Mouse (Mus musculus) CH12.LX (cell line): Measurements from ENCODE around the gene Ece1. TPM values are rescaled to one million over a fixed set of nuclear protein-coding genes. Genes with fewer than 3 reads are reported as not detected.

Experiments
- DNase-seq: peaks from one replicate; pipeline ENCODE4 v3.0.0-alpha.2; 2013; ENCODE audit errors: extremely low read depth
- H3K27ac ChIP-seq: 2 replicates; pipeline ENCODE4 v1.5.1; 2012; ENCODE audit warnings: low read depth, mild to moderate bottlenecking, control low read depth, moderate library complexity; ENCODE audit not compliant: insufficient read depth
- H3K27me3 ChIP-seq: replicated peaks from 2 replicates; pipeline ENCODE3; 2012; ENCODE audit warnings: inconsistent platforms
- H3K36me3 ChIP-seq, 2 experiments: replicated peaks in 1 of 2; 2 replicates each; pipeline versions ENCODE3 to v1.6.1; 2012; ENCODE audit warnings: inconsistent platforms in 1 of 2, low read length in 1 of 2, mild to moderate bottlenecking in 1 of 2, mixed read lengths in 1 of 2, moderate library complexity in 1 of 2; ENCODE audit not compliant: control insufficient read depth in 1 of 2, insufficient read depth in 1 of 2
- H3K4me1 ChIP-seq, 2 experiments: 2 replicates each; pipeline ENCODE4 v1.6.1; 2012; ENCODE audit warnings: inconsistent platforms in 1 of 2, moderate library complexity in 1 of 2; ENCODE audit not compliant: insufficient read depth in 2 of 2, control insufficient read depth in 1 of 2
- H3K4me2 ChIP-seq: 2 replicates; pipeline ENCODE4 v1.6.1; 2012; ENCODE audit warnings: low read depth, mild to moderate bottlenecking, control low read depth; ENCODE audit not compliant: poor library complexity, insufficient read depth, severe bottlenecking
- H3K4me3 ChIP-seq, 3 experiments: fragments of 150-350 bp in 1 of 3; sonication (generic) in 1 of 3; replicated peaks in 1 of 3; 2 replicates each; pipeline versions ENCODE3 to v1.5.1; 2011 to 2012; ENCODE audit warnings: low read depth in 2 of 3, low read length in 2 of 3, mild to moderate bottlenecking in 2 of 3, moderate library complexity in 2 of 3, control low read depth in 1 of 3, improper control_type of control experiment in 1 of 3, inconsistent platforms in 1 of 3, mixed read lengths in 1 of 3; ENCODE audit not compliant: poor library complexity in 1 of 3
- H3K79me2 ChIP-seq: replicated peaks from 2 replicates; pipeline ENCODE4 v1.6.1; 2012; ENCODE audit warnings: mild to moderate bottlenecking, moderate library complexity; ENCODE audit not compliant: control insufficient read depth, poor library complexity, insufficient read depth, severe bottlenecking; ENCODE audit errors: extremely low read depth
- H3K9ac ChIP-seq: 2 replicates; pipeline ENCODE4 v1.6.1; 2012; ENCODE audit warnings: low read depth, mild to moderate bottlenecking, control low read depth, moderate library complexity; ENCODE audit not compliant: insufficient read depth
- H3K9me3 ChIP-seq: replicated peaks from 2 replicates; pipeline ENCODE3; 2012; ENCODE audit warnings: low read length, inconsistent platforms, mixed read lengths
- BHLHE40 ChIP-seq: IDR thresholded peaks from 2 replicates; pipeline ENCODE4 v1.6.1; 2011; ENCODE audit warnings: mild to moderate bottlenecking, low read depth, low read length, improper control_type of control experiment
- CHD1 ChIP-seq: IDR thresholded peaks from 2 replicates; pipeline ENCODE4 v1.6.1; 2012; ENCODE audit warnings: low read depth, low read length, improper control_type of control experiment, inconsistent platforms
- EP300 ChIP-seq: IDR thresholded peaks from 2 replicates; pipeline ENCODE4 v1.6.1; 2011; ENCODE audit warnings: low read length, improper control_type of control experiment
- ETS1 ChIP-seq: conservative IDR thresholded peaks from 2 replicates; pipeline ENCODE4 v1.6.1; 2012; ENCODE audit warnings: low read depth, mild to moderate bottlenecking, inconsistent platforms, low read length, improper control_type of control experiment, moderate library complexity
- HCFC1 ChIP-seq: IDR thresholded peaks from 2 replicates; pipeline ENCODE4 v1.6.1; 2012; ENCODE audit warnings: low read depth, mild to moderate bottlenecking, inconsistent platforms, low read length, improper control_type of control experiment
- IRF4 ChIP-seq: IDR thresholded peaks from 2 replicates; pipeline ENCODE4 v1.6.1; 2014; ENCODE audit warnings: low read depth, mild to moderate bottlenecking, inconsistent platforms, low read length, improper control_type of control experiment
- MAZ ChIP-seq: IDR thresholded peaks from 2 replicates; pipeline ENCODE4 v1.6.1; 2012; ENCODE audit warnings: low read depth, mild to moderate bottlenecking, inconsistent platforms, low read length, improper control_type of control experiment, moderate library complexity
- MXI1 ChIP-seq: IDR thresholded peaks from 2 replicates; pipeline ENCODE4 v1.6.1; 2011; ENCODE audit warnings: mild to moderate bottlenecking, low read depth, low read length, improper control_type of control experiment
- NRF1 ChIP-seq: IDR thresholded peaks from 2 replicates; pipeline ENCODE4 v1.6.1; 2014; ENCODE audit warnings: low read depth, mild to moderate bottlenecking, inconsistent platforms, low read length, improper control_type of control experiment, moderate library complexity
- POLR2A ChIP-seq: IDR thresholded peaks from 2 replicates; pipeline ENCODE4 v1.6.1; 2011; ENCODE audit warnings: low read depth, mild to moderate bottlenecking, improper control_type of control experiment, low read length
- POLR2AphosphoS2 ChIP-seq: IDR thresholded peaks from 2 replicates; pipeline ENCODE4 v1.6.1; 2011; ENCODE audit warnings: low read depth, low read length, improper control_type of control experiment
- RAD21 ChIP-seq: IDR thresholded peaks from 2 replicates; pipeline ENCODE4 v1.6.1; 2011; ENCODE audit warnings: low read depth, mild to moderate bottlenecking, low read length, improper control_type of control experiment, moderate library complexity
- RCOR1 ChIP-seq: conservative IDR thresholded peaks from 2 replicates; pipeline ENCODE4 v1.6.1; 2012; ENCODE audit warnings: low read depth, mild to moderate bottlenecking, inconsistent platforms, low read length, improper control_type of control experiment
- SIN3A ChIP-seq: IDR thresholded peaks from 2 replicates; pipeline ENCODE4 v1.6.1; 2012; ENCODE audit warnings: low read length, improper control_type of control experiment, inconsistent platforms
- TBP ChIP-seq: conservative IDR thresholded peaks from 2 replicates; pipeline ENCODE4 v1.6.1; 2011; ENCODE audit warnings: low read depth, low read length, improper control_type of control experiment
- TCF12 ChIP-seq: IDR thresholded peaks from 2 replicates; pipeline ENCODE4 v1.6.1; 2014; ENCODE audit warnings: low read depth, mild to moderate bottlenecking, inconsistent platforms, low read length, improper control_type of control experiment
- ZC3H11A ChIP-seq: IDR thresholded peaks from 2 replicates; pipeline ENCODE4 v1.6.1; 2012; ENCODE audit warnings: low read depth, mild to moderate bottlenecking, inconsistent platforms, low read length, improper control_type of control experiment
- ZKSCAN1 ChIP-seq: IDR thresholded peaks from 2 replicates; pipeline ENCODE4 v1.6.1; 2012; ENCODE audit warnings: low read depth, inconsistent platforms, low read length, improper control_type of control experiment, borderline replicate concordance
- ZNF384 ChIP-seq: IDR thresholded peaks from 2 replicates; pipeline ENCODE4 v1.6.1; 2012; ENCODE audit warnings: low read depth, low read length, improper control_type of control experiment, inconsistent platforms
- dilution Hi-C: fragments of 300-500 bp; cut with MboI; formaldehyde crosslinking; loops from 2 replicates; pipeline ENCODE4 v1.14.3; 2020; ENCODE audit warnings: low sequenced_read_pairs; ENCODE audit not compliant: extremely low pct_unique_long_range_greater_than_20kb, extremely low pct_ligation_motif_present
- in situ Hi-C: fragments of 300-500 bp; cut with MboI; formaldehyde crosslinking; loops from 3 replicates; pipeline ENCODE4 v1.14.3; 2019; ENCODE audit warnings: low sequenced_read_pairs, low pct_ligation_motif_present, low pct_unique_long_range_greater_than_20kb, mixed read lengths
- polyA plus RNA-seq: library from polyadenylated mRNA; unstranded; fragments of >175 nt; gene quantifications from 2 replicates; pipeline ENCODE4 v1.2.1, GENCODE M21; 2012; ENCODE audit warnings: low read depth; ENCODE audit not compliant: insufficient read length
- total RNA-seq, 2 experiments: library from RNA; depleted of rRNA; stranded (reverse); fragments of 300-350 nt in 1 of 2; fragments of >200 nt in 1 of 2; gene quantifications; 2 replicates each; pipeline ENCODE4 v1.2.3; 2012 to 2014

Ece1 gene
- total and polyA plus RNA-seq, 3 experiments: 0.12 to 10.0 (median 0.16) TPM

GRCm38 (mm10) chr4:138003909-138004610 lies 142.0 kb downstream of the Ece1 start:
- Histone ChIP-seq H3K36me3 (peaks cover 44 to 82% of the 10 kb centered on the region in 2 experiments), H3K27ac (no peak overlapping the region), H3K9ac (no peak overlapping the region), H3K27me3 (no peaks in the 10 kb centered on the region), H3K9me3 (no peaks in the 10 kb centered on the region), H3K4me3 (no peak overlapping the region), H3K4me1 (peaks cover 4 to 20% of the 10 kb centered on the region in 2 experiments; a peak in 3 of 4 replicates), H3K79me2 (peaks cover 43% of the 10 kb centered on the region), H3K4me2 (no peak overlapping the region)
- dilution Hi-C loops: no loop called here
- no peak for DNase-seq
- in situ Hi-C loops: no loop called here
- no peak for TF ChIP-seq ETS1
- TF ChIP-seq POLR2A: no peak

- no peak overlapping the region for H3K4me3 ChIP-seq
- H3K9ac ChIP-seq: no peak overlapping the region
- H3K9me3 ChIP-seq: no peaks in the 10 kb centered on the region
- peaks cover 44% of the 10 kb centered on the region for H3K79me2 ChIP-seq
- H3K36me3 ChIP-seq: peaks cover 39 to 79% of the 10 kb centered on the region in 2 experiments
- in situ Hi-C loops: no loop called here
- H3K4me2 ChIP-seq: no peak overlapping the region
- peaks cover 4 to 20% of the 10 kb centered on the region in 2 experiments; a peak in 3 of 4 replicates for H3K4me1 ChIP-seq
- TF ChIP-seq HCFC1 (no peak), RAD21 (no peak), POLR2AphosphoS2 (no peak)
- H3K27me3 ChIP-seq: no peaks in the 10 kb centered on the region
- dilution Hi-C loops: no loop called here
- DNase-seq: no peak
- no peak overlapping the region for H3K27ac ChIP-seq
These were observed 143.7 kb downstream of the Ece1 start for GRCm38 (mm10) chr4:138005781-138006180.

GRCm38 (mm10) chr4:138006951-138007613 lies 145.0 kb downstream of the Ece1 start:
- H3K4me2 ChIP-seq: peak overlapping the region; percentile 21; the same call in 1 of the 2 replicates
- peaks cover 45% of the 10 kb centered on the region for H3K79me2 ChIP-seq
- H3K27ac ChIP-seq: peak overlapping the region; percentile 69
- no peak overlapping the region for H3K4me3 ChIP-seq
- H3K36me3 ChIP-seq: peaks cover 43 to 82% of the 10 kb centered on the region in 2 experiments
- no peak for DNase-seq
- dilution Hi-C loops: no loop called here
- in situ Hi-C loops: no loop called here
- H3K9ac ChIP-seq: no peak overlapping the region
- H3K27me3 ChIP-seq: no peaks in the 10 kb centered on the region
- peaks cover 4 to 20% of the 10 kb centered on the region in 2 experiments; a peak in 3 of 4 replicates for H3K4me1 ChIP-seq
- no peaks in the 10 kb centered on the region for H3K9me3 ChIP-seq
- peak; percentile 61 for TF ChIP-seq MXI1
- TF ChIP-seq ZC3H11A: no peak
- peak; percentile 66 for TF ChIP-seq ETS1
- TF ChIP-seq CHD1: no peak
- TF ChIP-seq ZNF384: peak; percentile 61
- TF ChIP-seq EP300: peak; percentile 68
- peak; percentile 9; the same call in 1 of the 2 replicates for TF ChIP-seq TCF12
- peak; percentile 38; the same call in 1 of the 2 replicates for TF ChIP-seq SIN3A
- TF ChIP-seq TBP: no peak
- peak; percentile 85 for TF ChIP-seq IRF4
- TF ChIP-seq ZKSCAN1: no peak
- no peak for TF ChIP-seq BHLHE40
- TF ChIP-seq RCOR1: no peak
- TF ChIP-seq MAZ: no peak
- no peak for TF ChIP-seq NRF1
